Mouse (Mus musculus): ENCODE results near the gene Tpst2.

- TF ChIP-seq CTCF (IDR thresholded peaks at IDR 0.05; ENCODE audit: low read depth), result no peak
- TF ChIP-seq EP300 (IDR thresholded peaks at IDR 0.05; ENCODE audit: low read depth), result no peak
Measured at GRCm38 (mm10) chr5:112360077-112360476, 83.6 kb downstream of the Tpst2 start.

Data from liver, postnatal 0 days (tissue).